Mouse (Mus musculus): Measurements from ENCODE around the gene Hagh. TPM values are rescaled to one million over a fixed set of nuclear protein-coding genes. Genes with fewer than 3 reads are reported as not detected.

Hagh gene
- polyA plus RNA-seq, 1 experiment from 2014 or later = 38.9 TPM

- Histone ChIP-seq H3K27me3 (ENCODE audit: insufficient read depth, poor library complexity, severe bottlenecking) (no peaks in the 10 kb centered on the region), H3K4me3 (no peak overlapping the region), H3K36me3 (peaks cover 100% of the 10 kb centered on the region), H3K4me1 (peaks cover 14% of the 10 kb centered on the region), H3K9me3 (no peaks in the 10 kb centered on the region), H3K27ac (peak overlapping the region; percentile 52; the same call in 1 of the 2 replicates)
- peak; percentile 86 for DNase-seq (ENCODE audit: low spot score)
- WGBS = 74% methylated on average over 9 of the region's 9 CpGs
These were observed 62.9 kb downstream of the Hagh start for GRCm38 (mm10) chr17:24902671-24903474.

- Histone ChIP-seq H3K27ac (no peak overlapping the region), H3K4me3 (no peak overlapping the region)
- 94% methylated on average over 9 of the region's 9 CpGs for WGBS
These were observed 63.8 kb downstream of the Hagh start for GRCm38 (mm10) chr17:24903767-24904166.

GRCm38 (mm10) chr17:24907591-24907990 is 67.6 kb downstream of the Hagh start:
- 92% methylated on average over 2 of the region's 2 CpGs for WGBS
- Histone ChIP-seq H3K4me3 (no peak overlapping the region), H3K27ac (no peak overlapping the region), H3K9me3 (no peaks in the 10 kb centered on the region), H3K36me3 (peaks cover 100% of the 10 kb centered on the region), H3K27me3 (ENCODE audit: insufficient read depth, poor library complexity, severe bottlenecking) (no peaks in the 10 kb centered on the region), H3K4me1 (peaks cover 2% of the 10 kb centered on the region; the same call in 1 of the 2 replicates)
- DNase-seq (ENCODE audit: low spot score) = no peak

More at GRCm38 (mm10) chr17:24903767-24904166, 63.8 kb downstream of the Hagh start:
- Histone ChIP-seq H3K36me3 (peaks cover 100% of the 10 kb centered on the region), H3K27me3 (ENCODE audit: insufficient read depth, poor library complexity, severe bottlenecking) (no peaks in the 10 kb centered on the region), H3K9me3 (no peaks in the 10 kb centered on the region), H3K4me1 (peaks cover 9% of the 10 kb centered on the region; the same call in 1 of the 2 replicates)
- DNase-seq (ENCODE audit: low spot score) = no peak

- Histone ChIP-seq H3K4me3 (no peak overlapping the region), H3K36me3 (peaks cover 99% of the 10 kb centered on the region), H3K27ac (no peak overlapping the region), H3K27me3 (ENCODE audit: insufficient read depth, poor library complexity, severe bottlenecking) (no peaks in the 10 kb centered on the region), H3K4me1 (no peaks in the 10 kb centered on the region), H3K9me3 (no peaks in the 10 kb centered on the region)
- DNase-seq (ENCODE audit: low spot score) = no peak
These were observed 74.0 kb downstream of the Hagh start for GRCm38 (mm10) chr17:24913984-24914383.

Other genes starting within 250 kb of the Hagh start
- gene Tsc2, start 207.5 kb upstream of the Hagh start, polyA plus RNA-seq (2016; fragmentation: Nextera tagmentation; extraction: Ambion mirVana) = 56.9 and 66.4 TPM in 2 replicates
- 15.0 and 19.8 TPM in 2 replicates for gene Nthl1, start 207.5 kb upstream of the Hagh start, polyA plus RNA-seq (2016; fragmentation: Nextera tagmentation; extraction: Ambion mirVana)
- 51.5 and 51.9 TPM in 2 replicates for gene Slc9a3r2, start 189.8 kb upstream of the Hagh start, polyA plus RNA-seq (2016; fragmentation: Nextera tagmentation; extraction: Ambion mirVana)
- gene Npw, start 181.7 kb upstream of the Hagh start, polyA plus RNA-seq (2016; fragmentation: Nextera tagmentation; extraction: Ambion mirVana) = 0.28 TPM in 1 of 2 replicates, not detected in the other
- gene Zfp598, start 170.5 kb upstream of the Hagh start, polyA plus RNA-seq (2016; fragmentation: Nextera tagmentation; extraction: Ambion mirVana) = 22.3 and 26.2 TPM in 2 replicates
- gene Syngr3, start 150.2 kb upstream of the Hagh start, polyA plus RNA-seq (2016; fragmentation: Nextera tagmentation; extraction: Ambion mirVana) = 0.54 and 1.5 TPM in 2 replicates
- gene Gfer, start 144.0 kb upstream of the Hagh start, polyA plus RNA-seq (2016; fragmentation: Nextera tagmentation; extraction: Ambion mirVana) = 38.3 and 49.4 TPM in 2 replicates
- 0.78 and 0.79 TPM in 2 replicates for gene Noxo1, start 143.9 kb upstream of the Hagh start, polyA plus RNA-seq (2016; fragmentation: Nextera tagmentation; extraction: Ambion mirVana)
- gene Tbl3, start 132.5 kb upstream of the Hagh start, polyA plus RNA-seq (2016; fragmentation: Nextera tagmentation; extraction: Ambion mirVana) = 79.1 and 100 TPM in 2 replicates
- gene Rnf151, start 122.1 kb upstream of the Hagh start, polyA plus RNA-seq (2016; fragmentation: Nextera tagmentation; extraction: Ambion mirVana) = 0.20 and 0.33 TPM in 2 replicates
- 1,171 and 1,258 TPM in 2 replicates for gene Rps2, start 122.0 kb upstream of the Hagh start, polyA plus RNA-seq (2016; fragmentation: Nextera tagmentation; extraction: Ambion mirVana)
- 342 and 383 TPM in 2 replicates for gene Ndufb10, start 115.7 kb upstream of the Hagh start, polyA plus RNA-seq (2016; fragmentation: Nextera tagmentation; extraction: Ambion mirVana)
- 0.39 and 1.3 TPM in 2 replicates for gene Rpl3l, start 112.3 kb upstream of the Hagh start, polyA plus RNA-seq (2016; fragmentation: Nextera tagmentation; extraction: Ambion mirVana)
- 17.8 and 19.7 TPM in 2 replicates for gene Msrb1, start 103.5 kb upstream of the Hagh start, polyA plus RNA-seq (2016; fragmentation: Nextera tagmentation; extraction: Ambion mirVana)
- gene Hs3st6, start 87.2 kb upstream of the Hagh start, polyA plus RNA-seq (2016; fragmentation: Nextera tagmentation; extraction: Ambion mirVana) = 0.51 and 0.80 TPM in 2 replicates
- gene Meiob, start 35.9 kb upstream of the Hagh start, polyA plus RNA-seq (2016; fragmentation: Nextera tagmentation; extraction: Ambion mirVana) = not detected in 2 replicates
- 31.4 and 37.8 TPM in 2 replicates for gene Fahd1, start 10.2 kb downstream of the Hagh start, polyA plus RNA-seq (2016; fragmentation: Nextera tagmentation; extraction: Ambion mirVana)
- gene Igfals, start 25.9 kb downstream of the Hagh start, polyA plus RNA-seq (2016; fragmentation: Nextera tagmentation; extraction: Ambion mirVana) = 0.21 and 0.85 TPM in 2 replicates
- 59.1 and 71.0 TPM in 2 replicates for gene Nubp2, start 46.2 kb downstream of the Hagh start, polyA plus RNA-seq (2016; fragmentation: Nextera tagmentation; extraction: Ambion mirVana)
- 31.1 and 36.1 TPM in 2 replicates for gene Spsb3, start 46.5 kb downstream of the Hagh start, polyA plus RNA-seq (2016; fragmentation: Nextera tagmentation; extraction: Ambion mirVana)
- 25.6 and 28.0 TPM in 2 replicates for gene Eme2, start 54.9 kb downstream of the Hagh start, polyA plus RNA-seq (2016; fragmentation: Nextera tagmentation; extraction: Ambion mirVana)
- 109 and 117 TPM in 2 replicates for gene Mrps34, start 55.0 kb downstream of the Hagh start, polyA plus RNA-seq (2016; fragmentation: Nextera tagmentation; extraction: Ambion mirVana)
- gene Nme3, start 56.4 kb downstream of the Hagh start, polyA plus RNA-seq (2016; fragmentation: Nextera tagmentation; extraction: Ambion mirVana) = 30.5 and 41.4 TPM in 2 replicates
- gene Mapk8ip3, start 96.8 kb downstream of the Hagh start, polyA plus RNA-seq (2016; fragmentation: Nextera tagmentation; extraction: Ambion mirVana) = 36.3 and 42.6 TPM in 2 replicates
- gene Jpt2, start 120.5 kb downstream of the Hagh start, polyA plus RNA-seq (2016; fragmentation: Nextera tagmentation; extraction: Ambion mirVana) = 212 and 255 TPM in 2 replicates
- gene Cramp1l, start 175.6 kb downstream of the Hagh start, polyA plus RNA-seq (2016; fragmentation: Nextera tagmentation; extraction: Ambion mirVana) = 6.2 and 7.2 TPM in 2 replicates
- gene Ift140, start 175.9 kb downstream of the Hagh start, polyA plus RNA-seq (2016; fragmentation: Nextera tagmentation; extraction: Ambion mirVana) = 18.4 and 19.1 TPM in 2 replicates
- 12.2 and 15.9 TPM in 2 replicates for gene Tmem204, start 243.4 kb downstream of the Hagh start, polyA plus RNA-seq (2016; fragmentation: Nextera tagmentation; extraction: Ambion mirVana)

Measured in heart, embryonic 10.5 days (tissue).